Mouse (Mus musculus): ENCODE data around the gene Zmiz1.

DNA sequence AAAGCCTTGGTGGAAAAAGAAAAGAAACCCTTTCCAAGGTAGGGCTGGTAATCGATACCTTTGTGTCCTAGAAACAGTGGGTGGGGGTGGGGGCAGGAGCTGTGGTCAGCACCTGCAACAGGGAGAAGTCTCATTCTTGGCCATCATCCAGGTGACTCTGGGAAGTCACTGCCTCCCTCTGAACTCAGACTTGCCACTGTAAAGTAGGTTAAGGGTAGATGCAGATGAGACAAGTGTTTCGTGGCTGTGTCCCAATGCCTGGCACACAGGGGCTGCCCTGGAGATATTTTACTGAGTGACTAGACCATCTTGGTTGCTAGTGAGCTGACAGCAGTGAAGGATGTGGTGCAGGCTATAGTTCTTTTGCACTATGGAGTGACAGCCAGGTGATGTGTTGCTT, 79.5 kb downstream of the Zmiz1 start:
- TF ChIP-seq CEBPB (IDR thresholded peaks at IDR 0.05; ENCODE audit: low read depth) (no peak), CTCF (IDR thresholded peaks at IDR 0.05; ENCODE audit: control insufficient read depth, insufficient read depth, insufficient read length) (no peak), USF1 (IDR thresholded peaks at IDR 0.05; ENCODE audit: low read depth) (no peak), MAX (IDR thresholded peaks at IDR 0.05) (no peak), MYOD1 (IDR thresholded peaks at IDR 0.05; ENCODE audit: control insufficient read depth, insufficient read length, low read depth) (no peak), MYOG (IDR thresholded peaks at IDR 0.05; ENCODE audit: control insufficient read depth, extremely low read depth, insufficient read length) (no peak), FOSL1 (IDR thresholded peaks at IDR 0.05; ENCODE audit: insufficient read depth, low read length, poor library complexity, severe bottlenecking) (no peak)

Measured in C2C12 (cell line).